Mouse (Mus musculus) hindbrain, embryonic 15.5 days (tissue): ENCODE measurements at regions not wholly inside any gene's neighbourhood (a gene's known extent, or its start where the extent isn't known, plus 50 kb on each side); places are given as distances from the start of the nearest gene placed in this dataset.

Source experiments
- ATAC-seq: fragments of 200-750 bp; cut with Nextera tagmentation; 2 replicates; pipeline ENCODE4 v1.8.0; 2017; ENCODE audit warnings: low read depth, moderate number of reproducible peaks, moderate TSS enrichment; ENCODE audit not compliant: low FRiP score
- H3K27ac ChIP-seq: fragments of 300-500 bp; sonication (generic); replicated peaks from 2 replicates; pipeline ENCODE4 v1.5.1; 2015; ENCODE audit warnings: mild to moderate bottlenecking, inconsistent platforms
- H3K27me3 ChIP-seq: fragments of 300-500 bp; sonication (generic); 2 replicates; pipeline ENCODE4 v1.6.1; 2015; ENCODE audit warnings: control low read depth, inconsistent platforms
- H3K36me3 ChIP-seq: fragments of 300-500 bp; sonication (generic); 2 replicates; pipeline ENCODE4 v1.6.1; 2015; ENCODE audit warnings: control low read depth, inconsistent platforms
- H3K4me1 ChIP-seq: fragments of 300-500 bp; sonication (generic); replicated peaks from 2 replicates; pipeline ENCODE4 v1.6.1; 2015; ENCODE audit warnings: control low read depth, inconsistent platforms
- H3K4me2 ChIP-seq: fragments of 300-500 bp; sonication (generic); 2 replicates; pipeline ENCODE4 v1.6.1; 2015; ENCODE audit warnings: moderate library complexity, mild to moderate bottlenecking, inconsistent platforms
- H3K4me3 ChIP-seq: fragments of 300-500 bp; sonication (generic); 2 replicates; pipeline ENCODE4 v1.5.1; 2015; ENCODE audit warnings: mild to moderate bottlenecking, inconsistent platforms
- H3K9ac ChIP-seq: fragments of 300-500 bp; sonication (generic); 2 replicates; pipeline ENCODE4 v1.6.1; 2015; ENCODE audit warnings: inconsistent platforms
- H3K9me3 ChIP-seq: fragments of 300-500 bp; sonication (generic); 2 replicates; pipeline ENCODE4 v1.6.1; 2016; ENCODE audit warnings: control low read depth, inconsistent platforms
- WGBS: fragments of 180-500 bp; shearing (Covaris S2); methylation state at CpG from one replicate; pipeline ENCODE4 v1.1.7; 2015; 5-methylcytosine and 5-hydroxymethylcytosine counted together

DNA sequence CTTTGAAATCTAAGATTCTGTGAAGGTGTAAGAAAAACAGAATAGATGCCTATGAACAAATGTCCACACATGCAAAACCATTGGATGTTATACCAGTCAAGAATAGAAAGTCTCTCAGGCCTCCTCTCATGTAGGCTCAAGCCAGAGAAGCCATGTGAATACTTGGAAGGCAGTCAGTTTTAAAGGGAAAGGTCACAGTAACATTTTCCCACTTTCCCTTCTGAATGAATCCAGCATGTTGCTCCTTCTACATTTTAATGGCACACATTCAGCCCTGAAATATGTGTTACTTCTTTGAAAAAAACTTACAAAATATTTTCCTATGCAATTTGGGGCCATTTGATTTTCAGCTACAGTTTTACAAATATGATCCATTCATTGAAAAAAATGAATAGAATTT lies 186.1 kb downstream of the Lurap1l start:
- no peaks in the 10 kb centered on the region for H3K27me3 ChIP-seq
- no peak for ATAC-seq
- H3K27ac ChIP-seq: no peak overlapping the region
- no peak overlapping the region for H3K4me2 ChIP-seq
- no peak overlapping the region for H3K9ac ChIP-seq
- H3K4me3 ChIP-seq: no peak overlapping the region
- H3K4me1 ChIP-seq: no peaks in the 10 kb centered on the region
- no peaks in the 10 kb centered on the region for H3K9me3 ChIP-seq
- no peaks in the 10 kb centered on the region for H3K36me3 ChIP-seq

DNA sequence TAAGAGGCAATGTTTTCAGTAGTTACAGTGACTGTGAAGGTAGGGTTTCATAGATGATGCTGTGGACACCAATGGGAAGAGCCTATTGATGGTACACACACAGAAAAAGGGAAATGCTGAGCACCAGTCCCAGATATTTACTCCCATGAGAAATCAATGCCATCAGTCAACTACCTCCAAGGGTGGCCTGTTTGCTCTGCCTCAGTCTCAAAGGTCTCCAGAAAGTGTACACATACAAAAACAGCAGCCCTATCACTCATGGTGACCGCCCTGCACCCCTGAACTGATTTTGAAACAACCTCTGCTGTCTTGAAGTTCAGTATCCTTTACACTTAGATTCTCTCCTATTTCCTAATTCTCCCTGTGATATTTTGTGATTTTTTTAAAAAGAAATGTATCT lies 187.2 kb downstream of the Lurap1l start:
- no peak for ATAC-seq
- H3K4me3 ChIP-seq: no peak overlapping the region
- H3K36me3 ChIP-seq: no peaks in the 10 kb centered on the region
- no peak overlapping the region for H3K4me2 ChIP-seq
- H3K27me3 ChIP-seq: no peaks in the 10 kb centered on the region
- H3K4me1 ChIP-seq: no peaks in the 10 kb centered on the region
- WGBS: 87% methylated on average over 1 of the region's 1 CpGs
- no peak overlapping the region for H3K9ac ChIP-seq
- H3K9me3 ChIP-seq: no peaks in the 10 kb centered on the region
- H3K27ac ChIP-seq: no peak overlapping the region

DNA sequence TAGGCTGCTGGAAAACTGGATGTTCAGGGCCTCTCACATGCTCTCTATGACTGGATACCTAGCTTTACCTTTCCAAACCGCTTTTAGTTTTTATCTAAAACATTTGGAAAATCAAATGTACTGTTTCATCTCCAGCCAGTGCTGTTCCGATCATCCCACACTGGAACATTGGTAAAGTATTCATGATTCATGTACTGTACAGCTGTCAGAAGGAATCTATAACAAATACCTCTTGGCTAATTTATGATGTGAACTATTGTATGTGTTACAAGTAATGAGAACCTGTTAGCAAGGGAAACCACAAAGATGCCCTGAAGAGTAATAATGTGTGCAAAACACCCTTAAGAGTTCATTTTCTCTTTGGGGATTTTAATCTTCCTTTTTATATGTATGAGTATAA lies 190.6 kb downstream of the Lurap1l start:
- no peak for ATAC-seq
- H3K9ac ChIP-seq: no peak overlapping the region
- H3K27me3 ChIP-seq: no peaks in the 10 kb centered on the region
- H3K27ac ChIP-seq: no peak overlapping the region
- H3K36me3 ChIP-seq: no peaks in the 10 kb centered on the region
- H3K4me3 ChIP-seq: no peak overlapping the region
- no peaks in the 10 kb centered on the region for H3K4me1 ChIP-seq
- H3K9me3 ChIP-seq: no peaks in the 10 kb centered on the region
- H3K4me2 ChIP-seq: no peak overlapping the region
- WGBS: 89% methylated on average over 2 of the region's 2 CpGs

DNA sequence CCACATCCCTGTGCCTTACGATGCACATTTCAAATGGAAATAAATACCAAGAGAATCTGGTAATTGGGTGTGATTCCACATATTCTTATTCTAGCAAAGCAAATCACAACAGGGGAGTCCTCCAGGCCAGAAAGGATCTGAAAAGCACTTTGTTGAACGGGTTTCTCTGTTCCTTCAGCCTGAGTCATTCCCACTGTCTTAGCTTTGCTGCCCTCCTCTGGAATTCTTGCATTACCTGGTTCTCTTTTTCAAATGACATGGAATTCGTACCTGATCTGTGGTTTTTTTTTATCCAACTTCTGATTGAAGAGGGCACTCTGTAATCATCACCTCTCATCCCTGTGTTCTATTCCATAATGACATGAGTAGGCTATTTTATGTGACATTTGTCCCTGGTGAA lies 200.9 kb downstream of the Lurap1l start:
- no peaks in the 10 kb centered on the region for H3K27me3 ChIP-seq
- 51% methylated on average over 3 of the region's 3 CpGs for WGBS
- no peak overlapping the region for H3K27ac ChIP-seq
- H3K4me3 ChIP-seq: no peak overlapping the region
- H3K4me2 ChIP-seq: no peak overlapping the region
- H3K9me3 ChIP-seq: no peaks in the 10 kb centered on the region
- no peak for ATAC-seq
- H3K9ac ChIP-seq: no peak overlapping the region
- no peaks in the 10 kb centered on the region for H3K4me1 ChIP-seq
- H3K36me3 ChIP-seq: no peaks in the 10 kb centered on the region

DNA sequence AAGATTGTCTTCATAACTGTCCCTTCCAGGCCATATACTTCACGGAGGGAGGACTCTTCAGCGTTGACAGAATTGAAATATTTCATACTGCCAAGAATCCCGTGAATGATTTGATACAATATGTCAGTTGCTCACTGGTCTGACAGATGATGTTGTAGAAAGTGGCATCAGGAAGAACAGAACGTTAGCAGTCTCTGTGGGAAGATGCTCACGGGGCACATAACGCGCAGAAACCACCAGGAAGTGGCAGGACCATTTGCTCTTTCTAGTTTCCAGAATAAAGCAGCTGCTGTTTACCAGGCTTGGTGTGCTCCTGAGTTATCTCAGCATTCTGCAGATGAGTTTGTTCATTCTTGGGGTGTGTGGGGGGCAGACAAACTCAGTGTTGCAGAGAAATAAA lies 206.0 kb downstream of the Lurap1l start:
- no peak for ATAC-seq
- 72% methylated on average over 7 of the region's 7 CpGs for WGBS

DNA sequence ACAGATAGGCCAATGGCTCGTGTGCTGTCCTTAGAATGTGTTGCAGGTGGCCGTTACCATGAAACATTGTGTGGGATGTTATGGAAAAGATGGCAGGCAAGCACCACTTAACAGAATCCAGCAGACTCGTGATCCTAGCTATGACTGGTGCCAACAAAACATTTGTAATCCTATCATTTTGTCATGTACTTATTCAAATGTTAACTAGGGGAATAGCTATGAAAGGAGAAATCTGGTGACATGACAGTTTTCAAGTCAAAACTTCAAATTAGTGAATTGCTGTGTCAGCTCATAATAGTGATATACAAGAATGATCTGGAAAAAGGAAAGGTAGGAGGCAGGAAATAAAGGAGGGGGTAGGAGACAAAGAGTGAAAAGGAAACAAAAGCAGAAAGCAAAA lies 213.7 kb downstream of the Lurap1l start:
- Histone ChIP-seq H3K9me3 (no peaks in the 10 kb centered on the region), H3K4me2 (no peak overlapping the region), H3K4me1 (no peaks in the 10 kb centered on the region), H3K27me3 (no peaks in the 10 kb centered on the region), H3K36me3 (no peaks in the 10 kb centered on the region), H3K9ac (no peak overlapping the region), H3K4me3 (no peak overlapping the region), H3K27ac (no peak overlapping the region)
- WGBS: 54% methylated on average over 3 of the region's 3 CpGs
- no peak for ATAC-seq

More for the DNA sequence above, 206.0 kb downstream of the Lurap1l start:
- no peak overlapping the region for H3K4me3 ChIP-seq
- no peak overlapping the region for H3K4me2 ChIP-seq
- H3K9me3 ChIP-seq: no peaks in the 10 kb centered on the region
- no peak overlapping the region for H3K27ac ChIP-seq
- H3K27me3 ChIP-seq: no peaks in the 10 kb centered on the region
- no peaks in the 10 kb centered on the region for H3K4me1 ChIP-seq
- H3K9ac ChIP-seq: no peak overlapping the region
- no peaks in the 10 kb centered on the region for H3K36me3 ChIP-seq

DNA sequence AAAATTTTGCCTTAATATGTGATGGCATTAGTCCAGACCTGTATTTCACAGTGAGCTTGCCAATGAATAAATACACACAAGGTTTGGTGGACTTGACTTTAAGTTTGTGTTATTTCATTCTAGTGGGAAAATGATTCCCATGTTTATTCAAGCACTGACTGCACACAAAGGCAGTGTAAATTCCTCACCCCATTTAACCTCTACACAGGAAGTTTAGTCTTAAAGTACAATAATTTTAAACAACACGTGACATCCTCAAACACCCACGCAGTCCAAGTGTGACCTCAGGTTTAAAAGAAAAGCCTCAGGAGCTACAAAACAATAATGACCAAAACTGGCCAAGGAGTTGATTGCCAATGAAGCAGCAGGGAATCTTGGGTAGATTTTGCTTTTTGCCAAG lies 219.4 kb downstream of the Lurap1l start:
- no peak overlapping the region for H3K9ac ChIP-seq
- ATAC-seq: no peak
- H3K27me3 ChIP-seq: no peaks in the 10 kb centered on the region
- no peaks in the 10 kb centered on the region for H3K36me3 ChIP-seq
- H3K27ac ChIP-seq: no peak overlapping the region
- no peaks in the 10 kb centered on the region for H3K9me3 ChIP-seq
- WGBS: 76% methylated on average over 2 of the region's 2 CpGs
- H3K4me2 ChIP-seq: no peak overlapping the region
- no peaks in the 10 kb centered on the region for H3K4me1 ChIP-seq
- H3K4me3 ChIP-seq: no peak overlapping the region

DNA sequence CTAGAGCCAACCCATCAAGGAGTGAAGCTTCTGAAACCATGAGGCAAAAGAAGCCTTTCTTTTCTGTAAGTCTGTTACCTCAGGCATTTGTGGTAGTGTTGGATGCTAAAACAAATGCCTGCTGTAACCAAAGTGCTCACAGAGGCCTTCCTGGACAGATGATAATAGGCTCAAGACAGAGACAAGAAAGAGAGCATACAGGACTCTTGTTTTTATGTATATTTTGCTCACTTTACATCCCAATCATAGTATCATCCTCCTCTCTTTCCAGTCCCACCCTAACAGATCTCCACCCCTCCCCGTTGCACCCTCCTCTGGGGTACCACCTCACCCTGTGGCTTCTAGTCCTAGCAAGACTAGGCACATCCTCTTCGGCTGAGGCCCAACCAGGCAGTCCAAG lies 262.7 kb downstream of the Lurap1l start:
- Histone ChIP-seq H3K4me3 (no peak overlapping the region), H3K9ac (no peak overlapping the region), H3K9me3 (no peaks in the 10 kb centered on the region), H3K27ac (no peak overlapping the region), H3K27me3 (no peaks in the 10 kb centered on the region), H3K36me3 (no peaks in the 10 kb centered on the region), H3K4me2 (no peak overlapping the region), H3K4me1 (no peaks in the 10 kb centered on the region)
- ATAC-seq: no peak
- WGBS: 81% methylated on average over 2 of the region's 2 CpGs

DNA sequence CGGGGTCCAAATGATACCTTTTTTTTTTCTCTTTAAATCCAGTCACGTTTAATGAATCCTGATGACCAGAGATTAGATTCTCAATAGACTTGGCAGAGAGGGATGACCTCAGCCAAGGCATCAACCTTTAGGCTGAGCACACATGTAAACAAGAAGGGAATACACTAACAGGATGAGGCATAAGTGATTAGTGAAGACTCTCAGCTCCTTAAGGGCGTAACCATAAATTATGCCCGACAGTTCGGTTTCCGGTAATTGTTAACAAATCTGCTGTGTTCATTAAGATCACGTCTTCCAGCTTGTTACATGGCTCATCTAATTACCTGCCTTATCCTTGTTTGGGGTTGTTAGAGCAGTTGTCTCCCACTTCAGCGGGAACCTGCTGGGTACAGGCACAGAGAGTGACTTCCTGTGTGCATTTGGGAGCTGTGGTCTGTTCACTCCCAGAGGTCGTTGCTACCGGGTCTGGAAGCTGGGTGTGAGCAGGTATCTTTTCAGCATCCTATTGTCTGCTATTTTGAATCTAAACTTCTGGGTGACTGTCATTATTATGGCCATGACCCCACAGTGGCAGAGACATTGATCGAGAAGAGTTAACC lies 265.1 kb downstream of the Mpdz start:
- no peaks in the 10 kb centered on the region for H3K27me3 ChIP-seq
- H3K9ac ChIP-seq: no peak overlapping the region
- ATAC-seq: no peak
- no peak overlapping the region for H3K4me2 ChIP-seq
- H3K4me3 ChIP-seq: no peak overlapping the region
- WGBS: 65% methylated on average over 11 of the region's 11 CpGs
- no peak overlapping the region for H3K27ac ChIP-seq
- no peaks in the 10 kb centered on the region for H3K36me3 ChIP-seq
- H3K9me3 ChIP-seq: no peaks in the 10 kb centered on the region
- H3K4me1 ChIP-seq: peaks cover 9% of the 10 kb centered on the region; the same call in 1 of the 2 replicates

DNA sequence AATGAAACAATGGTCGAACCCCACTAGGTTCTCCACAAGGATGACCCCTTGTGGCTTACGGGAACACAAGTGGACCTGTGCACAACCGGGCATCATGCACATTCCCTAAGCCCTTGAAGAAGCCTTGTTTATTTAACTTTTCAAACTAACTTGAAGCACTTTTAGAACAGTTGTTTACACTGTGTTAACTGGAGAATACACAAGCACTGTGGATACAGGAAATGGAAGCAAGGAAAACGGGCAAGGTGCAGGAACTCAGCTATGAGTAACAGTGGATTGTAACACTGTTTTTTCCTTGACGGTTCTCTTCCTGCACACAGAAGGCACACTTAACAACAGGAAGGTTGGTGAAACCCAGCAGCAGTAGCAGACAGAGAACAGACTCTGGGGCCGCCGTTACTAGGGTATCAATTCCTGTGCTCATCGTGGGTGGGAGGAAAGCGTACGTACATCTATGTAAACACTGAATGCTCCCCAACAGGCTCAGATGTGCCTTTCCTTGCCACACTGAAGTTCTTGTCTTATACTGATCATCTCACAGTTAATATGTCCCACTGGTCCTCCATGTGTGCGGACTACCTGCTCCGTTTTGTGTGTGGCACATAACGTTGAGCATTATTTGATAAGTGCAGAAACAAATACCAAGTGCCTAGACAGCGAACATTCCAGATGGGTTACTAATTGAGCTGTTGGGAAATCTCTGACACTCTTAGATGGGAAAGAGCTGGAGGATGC lies 264.4 kb downstream of the Mpdz start:
- no peaks in the 10 kb centered on the region for H3K36me3 ChIP-seq
- H3K9me3 ChIP-seq: no peaks in the 10 kb centered on the region
- no peak overlapping the region for H3K4me3 ChIP-seq
- H3K27ac ChIP-seq: no peak overlapping the region
- peak overlapping the region; percentile 31; the same call in 1 of the 2 replicates for H3K4me2 ChIP-seq
- H3K9ac ChIP-seq: no peak overlapping the region
- H3K27me3 ChIP-seq: no peaks in the 10 kb centered on the region
- peaks cover 9% of the 10 kb centered on the region; the same call in 1 of the 2 replicates for H3K4me1 ChIP-seq
- ATAC-seq: peak; percentile 57; the same call in 1 of the 2 replicates
- 79% methylated on average over 14 of the region's 14 CpGs for WGBS

DNA sequence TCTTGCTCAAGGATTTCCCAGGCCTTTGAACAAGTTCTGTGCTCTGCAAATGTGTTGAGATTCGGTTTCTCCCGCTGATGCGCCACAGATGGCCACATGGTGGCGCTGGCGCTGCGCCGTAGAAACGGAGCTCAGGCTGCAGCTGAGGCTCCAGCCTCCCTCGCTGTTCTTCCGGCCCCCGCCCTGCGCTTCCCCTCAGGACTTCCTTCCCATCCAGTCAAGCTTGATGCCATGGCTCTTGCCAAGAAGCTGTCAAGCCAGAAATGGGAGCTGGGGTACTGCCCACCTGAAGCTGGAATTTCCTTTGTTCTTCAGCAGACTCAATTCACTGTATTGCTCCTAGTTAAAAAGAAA lies 263.9 kb downstream of the Mpdz start:
- WGBS: under 1% methylated on average over 12 of the region's 12 CpGs
- ATAC-seq: peak; percentile 96
- H3K4me2 ChIP-seq: peak overlapping the region; percentile 31

DNA sequence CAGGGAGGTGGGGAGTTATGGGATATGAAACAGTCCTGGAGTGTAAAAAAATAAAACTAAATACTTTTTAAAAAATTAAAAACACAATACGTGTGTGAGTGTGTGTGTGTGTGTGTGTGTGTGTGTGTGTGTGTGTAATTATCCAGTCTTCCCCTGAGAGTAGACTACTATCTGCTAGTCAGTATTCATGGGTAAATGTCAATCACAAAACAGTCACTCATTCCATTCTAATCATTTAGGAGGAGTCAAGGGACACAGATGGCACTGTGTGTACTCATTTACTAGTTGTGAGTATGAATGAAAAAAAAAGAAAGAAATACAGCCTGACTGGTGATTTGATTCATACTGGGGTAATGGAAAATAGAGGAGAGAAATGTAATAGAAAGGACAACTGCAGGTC lies 226.5 kb downstream of the Mpdz start:
- H3K9ac ChIP-seq: no peak overlapping the region
- no peaks in the 10 kb centered on the region for H3K9me3 ChIP-seq
- no peak overlapping the region for H3K4me2 ChIP-seq
- WGBS: 48% methylated on average over 1 of the region's 1 CpGs
- H3K4me1 ChIP-seq: peaks cover 10% of the 10 kb centered on the region; the same call in 1 of the 2 replicates
- H3K27me3 ChIP-seq: no peaks in the 10 kb centered on the region
- H3K27ac ChIP-seq: no peak overlapping the region
- ATAC-seq: no peak
- H3K36me3 ChIP-seq: no peaks in the 10 kb centered on the region
- H3K4me3 ChIP-seq: no peak overlapping the region

More for the DNA sequence above, 263.9 kb downstream of the Mpdz start:
- H3K4me1 ChIP-seq: peaks cover 9% of the 10 kb centered on the region; the same call in 1 of the 2 replicates
- no peaks in the 10 kb centered on the region for H3K9me3 ChIP-seq
- no peaks in the 10 kb centered on the region for H3K27me3 ChIP-seq
- no peak overlapping the region for H3K4me3 ChIP-seq
- H3K9ac ChIP-seq: no peak overlapping the region
- H3K36me3 ChIP-seq: no peaks in the 10 kb centered on the region
- peak overlapping the region; percentile 65 for H3K27ac ChIP-seq
